Mouse (Mus musculus): Measurements from ENCODE around the gene Rsph3b. TPM values are rescaled to one million over a fixed set of nuclear protein-coding genes. Genes with fewer than 3 reads are reported as not detected.
"Not testable (repeated sequence)": the region's sequence is repeated elsewhere in the genome, so short reads cannot be mapped to it uniquely, and the experiment has no call there.

Gene Rsph3b
- 43.9 and 44.9 TPM in 2 replicates for polyA plus RNA-seq (2016; fragmentation: Nextera tagmentation; extraction: Ambion mirVana)

DNA sequence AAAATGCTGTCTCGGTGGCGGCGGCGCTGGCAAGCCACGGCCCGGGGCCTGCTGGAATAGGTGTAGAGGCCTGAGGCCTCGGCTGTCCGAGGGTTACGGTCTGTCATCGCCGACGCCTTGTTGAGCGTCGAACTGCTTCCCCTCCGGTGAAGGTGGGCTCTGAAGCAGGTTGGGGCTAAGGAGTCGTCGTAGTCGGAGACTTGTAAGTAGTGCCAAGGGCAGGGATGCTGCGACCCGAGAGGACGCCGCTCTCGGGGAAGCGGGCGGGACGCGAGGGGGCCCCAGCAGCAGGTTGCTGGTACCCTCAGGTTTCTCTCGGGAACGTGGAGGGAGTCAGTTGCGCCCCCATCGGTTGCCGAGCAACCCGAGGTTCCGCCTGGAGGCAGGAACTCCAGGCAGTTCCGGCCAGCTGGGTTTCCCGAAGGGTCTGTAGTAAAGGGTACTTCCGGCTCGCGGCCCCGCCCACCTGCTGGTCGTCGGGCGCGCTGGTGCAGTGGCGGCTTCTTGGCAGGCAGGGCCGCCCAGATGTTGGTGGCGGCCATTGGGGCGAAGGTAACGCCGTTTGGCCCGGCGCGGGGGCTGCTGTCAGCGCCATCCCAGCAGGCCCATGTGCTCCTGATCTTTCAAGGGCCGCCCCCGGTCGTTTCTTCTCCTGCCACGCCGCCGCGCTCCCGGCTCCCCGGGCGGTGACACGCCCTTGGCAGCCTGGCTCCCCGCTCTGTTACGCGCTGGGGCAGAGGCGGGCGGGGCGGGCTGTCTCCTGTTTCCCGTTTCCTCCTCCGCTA, at the start of gene Rsph3b:
Gene Rsph3b (minus strand): TSS at position 699 of the 785 bp plus-strand sequence.
- not testable (repeated sequence) for H3K27me3 ChIP-seq, H3K4me1 ChIP-seq, H3K9me3 ChIP-seq, H3K36me3 ChIP-seq
- H3K4me2 ChIP-seq (replicated peaks): peak within 1 kb of the TSS; percentile 66
- H3K9ac ChIP-seq (replicated peaks): peak within 1 kb of the TSS; percentile 54
- peak within 1 kb of the TSS; percentile 61 for H3K4me3 ChIP-seq
- WGBS: 1% methylated on average over 66 of the region's 73 CpGs
- peak within 1 kb of the TSS; percentile 78 for H3K27ac ChIP-seq (replicated peaks)
- peak; percentile 98 for ATAC-seq (ENCODE audit: low FRiP score, low read depth)

DNA sequence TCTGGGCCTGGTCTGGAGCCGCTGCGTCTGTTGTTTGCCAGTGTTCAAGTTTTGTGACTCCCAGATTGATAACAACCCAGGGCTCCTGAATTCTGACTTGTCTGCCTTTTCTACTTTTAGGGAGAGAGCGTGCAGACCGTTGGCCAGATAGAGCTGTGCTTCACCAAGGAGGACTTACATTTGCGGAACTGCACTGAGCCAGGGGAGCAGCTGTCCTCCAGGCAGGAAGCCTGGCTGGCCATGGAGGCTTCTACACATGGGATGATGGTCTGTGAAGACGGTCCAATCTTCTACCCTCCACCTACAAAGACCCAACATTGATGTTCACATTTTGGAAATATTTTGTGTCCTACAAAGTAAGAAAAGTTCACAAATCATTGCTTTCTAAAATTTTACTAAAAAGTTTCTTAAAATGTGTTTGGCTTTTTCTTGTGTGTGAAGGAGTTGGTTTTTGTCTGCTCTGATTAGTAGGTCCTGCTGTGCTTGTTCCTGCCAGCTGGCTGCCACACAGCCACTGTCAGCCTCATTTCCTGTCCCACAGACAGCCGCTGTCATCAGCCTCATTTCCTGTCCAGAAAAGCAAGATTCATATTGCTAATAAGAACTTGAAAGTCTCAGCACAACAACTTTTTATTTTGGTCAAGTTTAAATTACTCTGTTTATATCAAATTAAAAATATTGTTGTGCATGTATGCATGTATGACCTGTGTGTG, 49.5 kb upstream of the Rsph3b start:
- H3K4me3 ChIP-seq; H3K9ac ChIP-seq (replicated peaks); H3K36me3 ChIP-seq; H3K4me2 ChIP-seq (replicated peaks); H3K27ac ChIP-seq (replicated peaks); H3K4me1 ChIP-seq; H3K9me3 ChIP-seq; ATAC-seq (ENCODE audit: low FRiP score, low read depth); H3K27me3 ChIP-seq: not testable (repeated sequence)
- WGBS: 71% methylated on average over 1 of the region's 7 CpGs

DNA sequence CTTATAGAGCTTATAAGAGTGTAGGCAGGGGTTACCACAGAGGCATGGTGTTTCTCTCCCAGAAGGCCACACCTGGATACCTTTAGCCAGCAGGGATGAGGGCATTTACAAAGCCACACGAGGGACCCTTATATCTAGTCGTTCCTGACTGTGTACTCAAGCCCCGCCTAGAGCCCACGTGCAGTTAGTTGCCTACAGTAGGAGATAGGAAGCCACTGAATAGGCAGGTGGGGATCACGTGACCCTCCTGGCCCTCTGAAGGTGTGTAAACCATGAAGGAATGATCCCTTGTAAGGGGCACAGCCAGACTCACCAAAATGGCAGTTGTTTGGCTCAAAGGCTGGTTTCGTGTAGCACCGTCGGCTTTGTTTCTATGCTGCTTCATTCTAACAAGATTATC, 48.3 kb upstream of the Rsph3b start:
- WGBS: 84% methylated on average over 8 of the region's 8 CpGs
- not testable (repeated sequence) for H3K4me1 ChIP-seq; ATAC-seq (ENCODE audit: low FRiP score, low read depth); H3K4me3 ChIP-seq; H3K9me3 ChIP-seq; H3K4me2 ChIP-seq (replicated peaks); H3K27me3 ChIP-seq; H3K36me3 ChIP-seq; H3K9ac ChIP-seq (replicated peaks); H3K27ac ChIP-seq (replicated peaks)

DNA sequence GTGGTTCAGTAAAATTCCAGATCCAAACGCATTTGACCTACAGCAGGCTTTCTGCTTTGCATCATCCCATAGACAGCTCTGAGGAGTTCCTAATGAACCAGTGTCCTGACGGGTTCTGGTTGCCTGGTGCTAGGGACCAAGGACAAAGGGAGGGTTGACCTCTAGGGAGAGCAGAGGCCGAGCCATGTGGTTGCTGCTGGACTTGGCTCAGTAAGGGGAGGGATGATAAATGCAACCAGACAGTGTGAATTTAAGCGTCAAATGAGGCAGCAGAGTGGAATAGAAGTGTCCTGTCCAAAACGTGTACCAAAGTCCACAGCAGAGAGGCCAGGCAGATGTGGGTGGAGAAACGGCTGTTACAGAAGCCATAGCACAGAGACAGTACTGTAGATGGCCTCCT, 47.0 kb upstream of the Rsph3b start:
- not testable (repeated sequence) for H3K4me2 ChIP-seq (replicated peaks); H3K36me3 ChIP-seq; H3K9me3 ChIP-seq; H3K4me3 ChIP-seq; H3K9ac ChIP-seq (replicated peaks); H3K4me1 ChIP-seq; ATAC-seq (ENCODE audit: low FRiP score, low read depth); H3K27me3 ChIP-seq; H3K27ac ChIP-seq (replicated peaks)
- WGBS: no CpG with 5 or more reads among the region's 6 CpGs

DNA sequence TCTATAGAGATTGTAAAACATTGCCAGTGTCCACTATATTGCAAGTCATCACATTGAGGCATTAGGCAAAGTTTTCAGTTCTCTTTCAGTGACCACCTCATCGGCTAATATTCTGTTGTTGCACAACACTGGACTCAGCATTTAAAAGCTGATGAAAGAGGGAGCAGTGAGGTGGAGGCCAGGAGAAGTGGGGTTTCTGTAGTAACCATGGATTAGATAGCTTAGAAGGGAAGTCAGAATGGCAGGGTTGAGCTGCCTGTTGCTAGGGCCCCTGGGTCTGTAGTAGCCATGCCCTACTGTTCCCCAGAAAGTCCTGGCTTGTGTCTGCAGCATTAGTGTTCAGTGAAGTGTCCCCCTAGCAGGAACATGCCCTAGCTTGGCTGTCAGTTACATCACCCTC, 37.6 kb upstream of the Rsph3b start:
- H3K4me3 ChIP-seq; H3K9me3 ChIP-seq; H3K4me1 ChIP-seq; H3K36me3 ChIP-seq; H3K9ac ChIP-seq (replicated peaks); ATAC-seq (ENCODE audit: low FRiP score, low read depth); H3K4me2 ChIP-seq (replicated peaks); H3K27me3 ChIP-seq; H3K27ac ChIP-seq (replicated peaks): not testable (repeated sequence)
- WGBS: 97% methylated on average over 1 of the region's 1 CpGs

DNA sequence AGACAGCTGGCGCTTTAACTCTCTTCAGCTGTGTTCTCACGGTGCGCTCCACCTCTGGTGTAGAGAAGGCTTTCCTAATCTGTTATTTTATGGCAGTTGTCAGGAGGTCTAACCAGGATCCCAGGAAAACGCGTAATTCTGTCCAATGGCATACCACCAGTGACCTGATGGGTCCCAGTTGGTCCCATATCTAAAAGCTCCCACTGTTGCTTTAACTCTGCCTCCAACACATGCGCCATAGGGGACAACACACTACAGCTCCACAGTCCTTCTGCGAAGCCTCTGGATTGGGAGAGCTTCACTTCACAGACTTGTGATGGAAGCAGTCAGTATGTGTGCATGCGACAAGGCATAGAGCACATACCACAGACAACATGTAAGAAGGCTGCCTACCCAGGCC, 31.7 kb upstream of the Rsph3b start:
- not testable (repeated sequence) for H3K36me3 ChIP-seq; H3K27ac ChIP-seq (replicated peaks); H3K9me3 ChIP-seq; H3K4me1 ChIP-seq; H3K27me3 ChIP-seq; H3K4me2 ChIP-seq (replicated peaks); H3K4me3 ChIP-seq; H3K9ac ChIP-seq (replicated peaks); ATAC-seq (ENCODE audit: low FRiP score, low read depth)
- 88% methylated on average over 5 of the region's 8 CpGs for WGBS

DNA sequence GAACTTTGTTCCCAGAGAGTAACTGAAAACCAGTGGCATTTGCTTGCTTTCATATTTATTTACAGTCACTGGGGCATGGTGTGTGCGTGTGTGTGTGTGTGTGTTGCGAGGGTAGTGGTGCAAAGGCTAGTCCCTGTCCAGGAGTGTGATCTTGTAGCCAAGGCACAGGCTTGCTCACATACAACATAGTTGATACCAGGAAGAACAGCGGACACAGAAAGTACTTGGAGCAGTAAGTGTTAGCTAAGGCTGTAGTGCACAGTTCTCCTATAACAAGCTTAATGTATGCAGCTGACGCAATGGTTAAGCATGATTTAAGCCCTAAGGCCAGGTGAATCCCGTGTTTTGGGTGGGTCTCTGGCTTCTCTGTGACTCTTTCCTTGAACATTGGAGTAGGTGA, 30.9 kb upstream of the Rsph3b start:
- not testable (repeated sequence) for H3K4me1 ChIP-seq; H3K27me3 ChIP-seq; H3K36me3 ChIP-seq; ATAC-seq (ENCODE audit: low FRiP score, low read depth); H3K9me3 ChIP-seq; H3K27ac ChIP-seq (replicated peaks)
- WGBS: 24% methylated on average over 5 of the region's 5 CpGs
- H3K4me3 ChIP-seq: peak overlapping the region; percentile 54
- peak overlapping the region; percentile 53 for H3K4me2 ChIP-seq (replicated peaks)
- H3K9ac ChIP-seq (replicated peaks): 0 out of 2 replicates have a peak overlapping the region, but pooled peaks have one; percentile 53

DNA sequence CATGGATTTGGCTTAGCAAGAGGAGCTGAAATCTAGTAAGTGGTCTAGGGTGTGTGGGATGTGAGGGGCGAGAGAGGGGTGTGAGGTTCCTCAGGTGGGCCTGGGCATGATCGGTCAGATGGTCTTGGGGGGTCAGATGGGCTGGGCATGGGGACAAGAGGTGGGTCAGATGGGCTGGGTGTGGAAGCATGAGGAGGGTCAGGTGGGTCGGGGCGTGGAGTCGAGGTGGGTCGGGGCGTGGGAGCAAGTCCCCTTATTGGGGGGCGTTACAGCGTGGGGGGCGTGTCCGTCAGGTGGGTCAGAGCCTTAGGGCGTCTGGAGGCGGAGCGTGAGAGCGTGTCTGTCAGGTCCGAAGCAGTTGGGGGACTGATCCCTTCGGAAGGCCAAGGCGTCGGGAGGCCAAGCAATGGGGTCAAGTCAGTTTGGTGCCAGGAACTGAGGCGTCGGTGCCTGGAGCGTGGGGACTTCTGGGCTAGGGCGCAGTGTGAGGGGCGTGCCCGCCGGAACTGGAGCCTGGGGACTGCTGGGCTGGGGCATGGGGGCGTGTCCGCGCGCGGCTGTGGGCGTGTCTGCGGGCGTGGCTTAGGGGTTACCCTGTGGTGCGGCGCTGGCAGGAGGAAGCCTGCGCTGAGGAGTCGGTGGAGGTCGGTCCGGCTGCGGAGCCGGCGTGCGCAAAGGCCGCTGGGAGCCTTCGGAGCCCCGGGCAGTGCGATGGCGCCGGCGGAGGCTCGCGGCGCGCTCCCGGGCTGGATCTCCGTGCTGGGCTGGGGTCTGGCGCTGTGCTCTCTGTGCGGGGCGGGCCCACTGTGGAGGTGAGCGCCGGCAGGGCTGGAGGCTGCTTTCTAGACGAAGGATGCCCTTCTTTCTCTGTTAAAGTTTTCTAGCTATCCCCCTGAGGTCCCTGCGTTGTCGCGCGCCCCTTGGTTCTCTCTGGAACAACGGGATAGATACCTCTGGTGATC, 30.1 kb upstream of the Rsph3b start, which contains the start of gene Gm49721:
Gene Gm49721 (plus strand): TSS at position 618 of the 962 bp plus-strand sequence.
- H3K36me3 ChIP-seq; H3K9me3 ChIP-seq; H3K4me1 ChIP-seq; H3K27me3 ChIP-seq; H3K27ac ChIP-seq (replicated peaks): not testable (repeated sequence)
- peak within 1 kb of the TSS; percentile 54 for H3K4me3 ChIP-seq
- WGBS: 2% methylated on average over 54 of the region's 68 CpGs
- H3K4me2 ChIP-seq (replicated peaks): peak within 1 kb of the TSS; percentile 53
- peak; percentile 97 for ATAC-seq (ENCODE audit: low FRiP score, low read depth)
- H3K9ac ChIP-seq (replicated peaks): peak within 1 kb of the TSS; percentile 53; the same call in 1 of the 2 replicates

DNA sequence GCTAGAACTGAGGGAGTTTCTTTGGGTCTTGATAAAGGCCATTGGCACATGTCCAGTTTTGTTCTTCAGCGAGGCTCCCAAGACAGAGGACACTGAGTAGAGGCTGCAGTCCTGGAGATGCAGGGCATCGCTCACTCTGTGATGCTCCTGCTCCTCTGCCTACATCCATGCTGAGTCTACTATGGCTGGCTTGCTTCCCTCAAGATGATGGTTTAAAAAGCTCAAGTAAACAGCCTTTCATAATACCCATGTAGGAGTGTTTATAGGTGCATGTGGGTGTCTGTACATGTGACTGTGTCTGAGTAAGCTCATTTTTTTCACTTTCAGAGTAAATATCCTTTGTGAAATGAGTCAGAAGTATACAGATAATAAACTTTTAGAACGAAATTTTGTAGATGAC, 26.5 kb upstream of the Rsph3b start:
- not testable (repeated sequence) for H3K36me3 ChIP-seq; H3K4me2 ChIP-seq (replicated peaks); H3K4me3 ChIP-seq; H3K27ac ChIP-seq (replicated peaks); ATAC-seq (ENCODE audit: low FRiP score, low read depth); H3K9ac ChIP-seq (replicated peaks); H3K9me3 ChIP-seq; H3K27me3 ChIP-seq; H3K4me1 ChIP-seq
- WGBS: 79% methylated on average over 3 of the region's 3 CpGs

DNA sequence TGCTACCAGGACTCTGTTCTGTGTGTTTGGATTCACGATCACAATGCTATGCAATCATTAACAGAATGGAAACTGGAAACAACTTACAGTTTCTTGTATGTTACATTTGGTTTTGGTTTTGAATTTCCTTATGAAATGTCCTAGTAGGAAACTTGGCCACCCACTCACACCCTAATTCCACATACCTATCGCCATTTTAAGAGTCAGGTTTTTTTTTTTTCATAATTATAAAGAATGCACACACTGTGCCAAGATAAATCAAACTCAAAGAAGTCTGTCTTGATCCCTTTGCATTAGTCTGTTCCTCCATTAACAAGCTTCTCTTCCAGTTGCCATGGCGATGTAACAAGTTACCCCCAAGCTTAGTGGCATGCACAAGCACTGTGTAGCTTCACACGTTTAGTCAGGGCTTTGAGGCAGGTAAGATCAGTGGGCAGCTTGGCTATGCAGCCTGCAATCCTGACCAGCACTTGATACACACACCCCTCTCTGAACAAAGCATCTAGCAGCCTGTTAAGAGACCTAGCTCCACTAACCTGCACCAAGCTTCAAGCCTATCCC, 24.4 kb upstream of the Rsph3b start:
- not testable (repeated sequence) for H3K36me3 ChIP-seq; H3K4me3 ChIP-seq; H3K27ac ChIP-seq (replicated peaks); H3K27me3 ChIP-seq; H3K9me3 ChIP-seq; H3K4me2 ChIP-seq (replicated peaks); ATAC-seq (ENCODE audit: low FRiP score, low read depth); H3K4me1 ChIP-seq; H3K9ac ChIP-seq (replicated peaks)
- 62% methylated on average over 4 of the region's 4 CpGs for WGBS

DNA sequence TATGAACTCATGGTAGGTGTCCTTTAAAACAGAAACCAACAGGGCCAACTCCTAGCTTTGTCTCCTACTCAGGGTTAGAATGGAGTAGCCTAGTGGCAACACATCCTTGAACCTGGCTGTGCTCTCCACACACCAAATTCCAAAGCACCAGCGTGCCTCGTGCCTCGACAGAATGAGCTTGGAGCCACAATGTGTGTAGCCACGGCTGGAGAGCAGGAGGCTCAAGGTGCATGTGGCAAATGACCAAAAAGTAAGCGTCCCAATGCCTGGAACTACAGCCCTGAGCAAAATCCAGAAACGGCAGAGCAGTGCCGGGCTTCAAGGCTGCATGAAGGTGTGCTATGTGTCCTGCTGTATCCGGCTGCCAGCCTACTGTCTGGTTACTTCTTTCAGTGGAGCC, 22.8 kb upstream of the Rsph3b start:
- H3K4me1 ChIP-seq; H3K36me3 ChIP-seq; H3K27me3 ChIP-seq; H3K9me3 ChIP-seq; H3K4me3 ChIP-seq; H3K27ac ChIP-seq (replicated peaks); H3K9ac ChIP-seq (replicated peaks); ATAC-seq (ENCODE audit: low FRiP score, low read depth); H3K4me2 ChIP-seq (replicated peaks): not testable (repeated sequence)
- WGBS: 83% methylated on average over 8 of the region's 8 CpGs

Data from midbrain, embryonic 12.5 days (tissue).